8 mouse cellular contexts compared by ENCODE assay signal in genomic region chr4:62503374-62503970, GRCm38 (mm10). TPM values are rescaled to one million over a fixed set of nuclear protein-coding genes. Genes with fewer than 3 reads are reported as not detected.
DNase-seq lines count a peak whose midpoint lies in the region; ATAC-seq lines count a peak whose summit lies in the region.

Hdhd3 (minus strand) TSS chr4:62503467.

- 81% methylated on average over 3 of the region's 3 CpGs for WGBS in kidney, embryonic 15.5 days
- 89% methylated on average over 3 of the region's 3 CpGs for WGBS in hindbrain, embryonic 13.5 days
- 85% methylated on average over 3 of the region's 3 CpGs for whole genome bisulfite sequencing in midbrain, embryonic 16.5 days

- H3K9me3 ChIP-seq in kidney, embryonic 15.5 days (replicated peaks), result no peaks in the 10 kb centered on the region
- no peaks in the 10 kb centered on the region for H3K9me3 ChIP-seq in hindbrain, embryonic 13.5 days
- H3K9me3 ChIP-seq in midbrain, embryonic 16.5 days (replicated peaks; ENCODE audit: control insufficient read depth, low read length, poor library complexity, severe bottlenecking), result no peaks in the 10 kb centered on the region

- H3K4me3 ChIP-seq in kidney, embryonic 15.5 days (replicated peaks), result peak within 1 kb of the TSS; percentile 56
- H3K4me3 ChIP-seq in hindbrain, embryonic 13.5 days, result peak within 1 kb of the TSS; percentile 79
- H3K4me3 ChIP-seq in midbrain, embryonic 16.5 days (ENCODE audit: low read depth, low read length), result peak within 1 kb of the TSS; percentile 77

- no peak for ATAC-seq in kidney, embryonic 15.5 days (replicated peaks; ENCODE audit: low FRiP score)
- ATAC-seq in hindbrain, embryonic 13.5 days (ENCODE audit: low FRiP score), result no peak
- no peak for ATAC-seq in midbrain, embryonic 16.5 days

- H3K9ac ChIP-seq in kidney, embryonic 15.5 days, result peak within 1 kb of the TSS; percentile 57
- H3K9ac ChIP-seq in hindbrain, embryonic 13.5 days, result peak within 1 kb of the TSS; percentile 86
- peak within 1 kb of the TSS; percentile 83 for H3K9ac ChIP-seq in midbrain, embryonic 16.5 days (ENCODE audit: low read depth, low read length)

- peak within 1 kb of the TSS; percentile 78 for H3K27ac ChIP-seq in kidney, embryonic 15.5 days
- peak within 1 kb of the TSS; percentile 78 for H3K27ac ChIP-seq in hindbrain, embryonic 13.5 days
- peak within 1 kb of the TSS; percentile 65; the same call in 1 of the 2 replicates for H3K27ac ChIP-seq in midbrain, embryonic 16.5 days (ENCODE audit: low read length)

- peak within 1 kb of the TSS; percentile 71 for H3K4me2 ChIP-seq in kidney, embryonic 15.5 days
- peak within 1 kb of the TSS; percentile 67 for H3K4me2 ChIP-seq in hindbrain, embryonic 13.5 days
- H3K4me2 ChIP-seq in midbrain, embryonic 16.5 days (ENCODE audit: low read length), result peak within 1 kb of the TSS; percentile 78

- peaks cover 20% of the 10 kb centered on the region for H3K4me1 ChIP-seq in kidney, embryonic 15.5 days
- H3K4me1 ChIP-seq in hindbrain, embryonic 13.5 days (replicated peaks), result peaks cover 11% of the 10 kb centered on the region
- peaks cover 8% of the 10 kb centered on the region; the same call in 1 of the 2 replicates for H3K4me1 ChIP-seq in midbrain, embryonic 16.5 days (ENCODE audit: control insufficient read depth, insufficient read depth, low read length)

- peaks cover 33% of the 10 kb centered on the region for H3K36me3 ChIP-seq in kidney, embryonic 15.5 days
- H3K36me3 ChIP-seq in hindbrain, embryonic 13.5 days, result peaks cover 26% of the 10 kb centered on the region
- H3K36me3 ChIP-seq in midbrain, embryonic 16.5 days (ENCODE audit: control insufficient read depth, insufficient read depth, low read length), result peaks cover 12% of the 10 kb centered on the region

- DNase-seq in kidney, adult 18-20 months, result no peak
- DNase-seq in adrenal gland, postnatal 25 days, result no peak
- DNase-seq in testis, postnatal 10 days (ENCODE audit: low spot score), result no peak
- DNase-seq in ovary, postnatal 14 days (ENCODE audit: low spot score), result no peak
- DNase-seq in cerebellum, postnatal 36 days, result no peak

- H3K27me3 ChIP-seq in kidney, embryonic 15.5 days, result no peaks in the 10 kb centered on the region
- H3K27me3 ChIP-seq in hindbrain, embryonic 13.5 days, result no peaks in the 10 kb centered on the region
- H3K27me3 ChIP-seq in midbrain, embryonic 16.5 days (ENCODE audit: control insufficient read depth, insufficient read depth, low read depth, low read length), result no peaks in the 10 kb centered on the region

RNA-seq across cellular contexts. Expression of gene Hdhd3, which starts in this region (rescaled TPM):
- 14.7 and 15.2 TPM in 2 replicates for polyA plus RNA-seq in kidney, embryonic 15.5 days (2015; fragmentation: Nextera tagmentation; extraction: Ambion mirVana)
- total RNA-seq in adrenal gland, postnatal 25 days (2021), result 10.2 and 14.6 TPM in 2 replicates
- 13.3 and 15.5 TPM in 2 replicates for polyA plus RNA-seq in hindbrain, embryonic 13.5 days (2015; fragmentation: Nextera tagmentation; extraction: Ambion mirVana)
- 12.7 and 13.8 TPM in 2 replicates for polyA plus RNA-seq in midbrain, embryonic 16.5 days (2015; fragmentation: Nextera tagmentation; extraction: Ambion mirVana)
